Mouse (Mus musculus) Patski (cell line): ENCODE measurements around the gene Cox7b. TPM values are rescaled to one million over a fixed set of nuclear protein-coding genes. Genes with fewer than 3 reads are reported as not detected.
"Not testable (repeated sequence)": the region's sequence is repeated elsewhere in the genome, so short reads cannot be mapped to it uniquely, and the experiment has no call there.

Source experiments
- ATAC-seq: fragments of 100-300 bp; one replicate; pipeline ENCODE4 v1.8.0; 2021
- CTCF ChIA-PET: fragments of 350-600 bp; sonication (Branson Sonifier 250); formaldehyde crosslinking; loops from one replicate; lab custom pipeline; 2022; ENCODE audit warnings: inconsistent platforms; lab: Charles Lee
- POLR2A ChIA-PET: fragments of 350-600 bp; sonication (Branson Sonifier 250); formaldehyde crosslinking; loops from one replicate; lab custom pipeline; 2022; ENCODE audit warnings: antibody characterized with exemption, inconsistent platforms; lab: Charles Lee
- DNase-seq: peaks from one replicate; pipeline ENCODE4 v3.0.0-alpha.2; 2011; ENCODE audit warnings: low read depth, low spot score
- H3K27me3 ChIP-seq: fragments of 371-371 bp; one replicate; pipeline ENCODE4 v1.5.1; 2021
- CTCF ChIP-seq: fragments of 100-300 bp; IDR thresholded peaks from one replicate; pipeline ENCODE4 v1.5.1; 2021
- in situ Hi-C: fragments of 300-500 bp; cut with MboI; formaldehyde crosslinking; loops from 3 replicates; pipeline ENCODE4 v1.11.1; 2018; ENCODE audit warnings: low pct_unique_long_range_greater_than_20kb, mixed read lengths
- polyA plus RNA-seq: library from polyadenylated mRNA; unstranded; gene quantifications from one replicate; pipeline ENCODE4 v1.2.3, GENCODE M21; 2021

Gene Cox7b
- 1,256 TPM for polyA plus RNA-seq

GRCm38 (mm10) chrX:106015571-106016322 lies at the start of gene Cox7b:
Cox7b (plus strand) TSS chrX:106015700.
- H3K27me3 ChIP-seq, result no peaks in the 10 kb centered on the region
- in situ Hi-C loops, result loop anchor here (5.0 to 10.0 kb wide), 3 partner anchors 152 to 911 kb away; no protein-coding TSS in a partner anchor
- no peak for TF ChIP-seq CTCF
- DNase-seq (peak; percentile 47), ATAC-seq (peak; percentile 24)
- ChIA-PET POLR2A (interaction anchor here (0.6 to 1.4 kb wide), 2 partner anchors 172 to 595 kb away, joined by 3 to 6 read pairs; no protein-coding TSS in a partner anchor), CTCF (interaction anchor here (1.3 kb wide), 1 partner anchor 11 kb away, joined by 5 read pairs; the partner anchor contains the start of gene Atp7a)

GRCm38 (mm10) chrX:106001605-106002004 lies 13.9 kb upstream of the Cox7b start:
- ATAC-seq, result no peak
- ChIA-PET POLR2A (interaction anchor here (0.7 kb wide), 2 partner anchors 17 to 103 kb away, joined by 3 to 5 read pairs; no protein-coding TSS in a partner anchor), CTCF (interaction anchor here (1.1 kb wide), 1 partner anchor 16 kb away, joined by 4 read pairs; no protein-coding TSS in a partner anchor)
- H3K27me3 ChIP-seq, result peaks cover 20% of the 10 kb centered on the region
- in situ Hi-C loops, result no loop called here
- no peak for TF ChIP-seq CTCF
- DNase-seq, result no peak

GRCm38 (mm10) chrX:106010762-106011161 lies 4.7 kb upstream of the Cox7b start:
- no peak for DNase-seq
- ATAC-seq, result no peak
- ChIA-PET POLR2A (interaction anchor here (0.7 kb wide), 1 partner anchor 188 kb away, joined by 3 read pairs; no protein-coding TSS in a partner anchor), CTCF (interaction anchor here (1.0 kb wide), 1 partner anchor 16 kb away, joined by 3 read pairs; no protein-coding TSS in a partner anchor)
- in situ Hi-C loops, result loop anchor here (10.0 kb wide), 2 partner anchors 184 to 906 kb away; no protein-coding TSS in a partner anchor
- H3K27me3 ChIP-seq, result peaks cover 11% of the 10 kb centered on the region
- TF ChIP-seq CTCF, result no peak

- TF ChIP-seq CTCF, result no peak
- peak; percentile 50 for DNase-seq
- in situ Hi-C loops, result loop anchor here (10.0 kb wide), 2 partner anchors 183 to 907 kb away; no protein-coding TSS in a partner anchor
- CTCF ChIA-PET, result no interaction called here
- POLR2A ChIA-PET, result interaction anchor here (0.7 kb wide), 1 partner anchor 188 kb away, joined by 3 read pairs; no protein-coding TSS in a partner anchor
- peak; percentile 96 for ATAC-seq
- peaks cover 11% of the 10 kb centered on the region for H3K27me3 ChIP-seq
Observed at GRCm38 (mm10) chrX:106011465-106012159, 3.9 kb upstream of the Cox7b start, which contains the start of gene Magt1. Magt1 (minus strand) TSS chrX:106011906.

GRCm38 (mm10) chrX:106012559-106012958 lies 2.9 kb upstream of the Cox7b start:
- no peak for ATAC-seq
- peaks cover 3% of the 10 kb centered on the region for H3K27me3 ChIP-seq
- DNase-seq, result no peak
- in situ Hi-C loops, result loop anchor here (10.0 kb wide), 2 partner anchors 182 to 908 kb away; no protein-coding TSS in a partner anchor
- ChIA-PET POLR2A (no interaction called here), CTCF (no interaction called here)
- no peak for TF ChIP-seq CTCF

- ATAC-seq, result no peak
- DNase-seq, result no peak
- CTCF ChIA-PET, result interaction anchor here (1.1 kb wide), 1 partner anchor 12 kb away, joined by 3 read pairs; no protein-coding TSS in a partner anchor
- H3K27me3 ChIP-seq, result peaks cover 3% of the 10 kb centered on the region
- in situ Hi-C loops, result loop anchor here (10.0 kb wide), 2 partner anchors 182 to 908 kb away; no protein-coding TSS in a partner anchor
- POLR2A ChIA-PET, result no interaction called here
- TF ChIP-seq CTCF, result peak; percentile 77
Observed at GRCm38 (mm10) chrX:106013217-106013616, 2.3 kb upstream of the Cox7b start.

- ATAC-seq, H3K27me3 ChIP-seq, DNase-seq: not testable (repeated sequence)
- in situ Hi-C loops, result loop anchor here (5.0 to 10.0 kb wide), 3 partner anchors 152 to 910 kb away; no protein-coding TSS in a partner anchor
- POLR2A ChIA-PET, result interaction anchor here (1.4 kb wide), 1 partner anchor 173 kb away, joined by 6 read pairs; no protein-coding TSS in a partner anchor
- CTCF ChIA-PET, result interaction anchor here (1.3 kb wide), 1 partner anchor 155 kb away, joined by 4 read pairs; no protein-coding TSS in a partner anchor
Observed at GRCm38 (mm10) chrX:106014741-106015377, 641 bp upstream of the Cox7b start.

- DNase-seq (no peak), ATAC-seq (no peak)
- in situ Hi-C loops, result loop anchor here (5.0 to 10.0 kb wide), 3 partner anchors 150 to 912 kb away; no protein-coding TSS in a partner anchor
- CTCF ChIA-PET, result interaction anchor here (1.3 to 1.5 kb wide), 2 partner anchors 9 to 89 kb away, joined by 3 to 4 read pairs; no protein-coding TSS in a partner anchor
- POLR2A ChIA-PET, result no interaction called here
- peaks cover 7% of the 10 kb centered on the region for H3K27me3 ChIP-seq
- TF ChIP-seq CTCF, result no peak
Observed at GRCm38 (mm10) chrX:106017102-106017501, 1.6 kb downstream of the Cox7b start.

- ChIA-PET POLR2A (no interaction called here), CTCF (interaction anchor here (1.3 to 1.5 kb wide), 2 partner anchors 9 to 88 kb away, joined by 3 to 4 read pairs; no protein-coding TSS in a partner anchor)
- in situ Hi-C loops, result loop anchor here (5.0 to 10.0 kb wide), 3 partner anchors 150 to 913 kb away; no protein-coding TSS in a partner anchor
- no peak for DNase-seq
- no peak for ATAC-seq
- TF ChIP-seq CTCF, result no peak
- H3K27me3 ChIP-seq, result peaks cover 9% of the 10 kb centered on the region
Observed at GRCm38 (mm10) chrX:106017516-106017915, 2.0 kb downstream of the Cox7b start.
